Mouse (Mus musculus): Measurements from ENCODE around the gene Zdhhc16. TPM values are rescaled to one million over a fixed set of nuclear protein-coding genes. Genes with fewer than 3 reads are reported as not detected.

Zdhhc16 gene
- total RNA-seq (2015) (52.7 and 54.9 TPM in 2 replicates), total RNA-seq (2017) (33.5 and 39.1 TPM in 2 replicates)

- peak; percentile 96 for ATAC-seq (replicated peaks; ENCODE audit: poor library complexity)
Measured at GRCm38 (mm10) chr19:41933179-41934086, at the start of gene Zdhhc16, which contains the start of gene Exosc1. Gene Zdhhc16 (plus strand): TSS chr19:41933480. Gene Exosc1 (minus strand): TSS chr19:41933423.

GRCm38 (mm10) chr19:41883882-41884281 lies 49.4 kb upstream of the Zdhhc16 start:
- ATAC-seq (replicated peaks; ENCODE audit: poor library complexity) = no peak

- no peak for ATAC-seq (replicated peaks; ENCODE audit: poor library complexity)
Measured at GRCm38 (mm10) chr19:41888191-41888590, 45.1 kb upstream of the Zdhhc16 start.

- ATAC-seq (replicated peaks; ENCODE audit: poor library complexity) = 0 out of 2 replicates have a peak, but pooled peaks have one; percentile 11
Measured at GRCm38 (mm10) chr19:41894959-41895358, 38.3 kb upstream of the Zdhhc16 start.

- ATAC-seq (replicated peaks; ENCODE audit: poor library complexity) = peak; percentile 87
Measured at GRCm38 (mm10) chr19:41895460-41896318, 37.6 kb upstream of the Zdhhc16 start, which contains the start of gene Rrp12. Gene Rrp12 (minus strand): TSS chr19:41896173.

- no peak for ATAC-seq (replicated peaks; ENCODE audit: poor library complexity)
Measured at GRCm38 (mm10) chr19:41896319-41896711, 37.0 kb upstream of the Zdhhc16 start.

GRCm38 (mm10) chr19:41898860-41899259 lies 34.4 kb upstream of the Zdhhc16 start:
- ATAC-seq (replicated peaks; ENCODE audit: poor library complexity) = 0 out of 2 replicates have a peak, but pooled peaks have one; percentile 23

- peak; percentile 53 for ATAC-seq (replicated peaks; ENCODE audit: poor library complexity)
Measured at GRCm38 (mm10) chr19:41900495-41901090, 32.7 kb upstream of the Zdhhc16 start.

GRCm38 (mm10) chr19:41901696-41902095 lies 31.6 kb upstream of the Zdhhc16 start:
- peak; percentile 41 for ATAC-seq (replicated peaks; ENCODE audit: poor library complexity)

- no peak for ATAC-seq (replicated peaks; ENCODE audit: poor library complexity)
Measured at GRCm38 (mm10) chr19:41902848-41903593, 30.3 kb upstream of the Zdhhc16 start.

GRCm38 (mm10) chr19:41905246-41905645 lies 28.0 kb upstream of the Zdhhc16 start:
- ATAC-seq (replicated peaks; ENCODE audit: poor library complexity) = no peak

- ATAC-seq (replicated peaks; ENCODE audit: poor library complexity) = peak; percentile 62
Measured at GRCm38 (mm10) chr19:41906311-41907078, 26.8 kb upstream of the Zdhhc16 start.

- ATAC-seq (replicated peaks; ENCODE audit: poor library complexity) = no peak
Measured at GRCm38 (mm10) chr19:41907079-41907760, 26.1 kb upstream of the Zdhhc16 start.

GRCm38 (mm10) chr19:41908736-41909135 lies 24.5 kb upstream of the Zdhhc16 start:
- no peak for ATAC-seq (replicated peaks; ENCODE audit: poor library complexity)

GRCm38 (mm10) chr19:41910396-41910795 lies 22.9 kb upstream of the Zdhhc16 start:
- ATAC-seq (replicated peaks; ENCODE audit: poor library complexity) = no peak

GRCm38 (mm10) chr19:41911178-41912073 lies 21.9 kb upstream of the Zdhhc16 start, which contains the start of gene Pgam1:
Gene Pgam1 (plus strand): TSS chr19:41911923.
- peak; percentile 85 for ATAC-seq (replicated peaks; ENCODE audit: poor library complexity)
